Mouse (Mus musculus) skeletal muscle tissue, adult 2 months (tissue): ENCODE results near the gene Eif2ak1.

Source experiments
- DNase-seq: peaks from one replicate; pipeline ENCODE4 v3.0.0-alpha.2; 2012; ENCODE audit warnings: low read depth, low spot score

Gene Eif2ak1

GRCm38 (mm10) chr5:143897635-143898330 lies 80.2 kb downstream of the Eif2ak1 start, which contains the start of gene Ankrd61:
Gene Ankrd61 (minus strand): TSS chr5:143897685.
- DNase-seq = no peak

- peak; percentile 94 for DNase-seq
Observed at GRCm38 (mm10) chr5:143902111-143902510, 84.5 kb downstream of the Eif2ak1 start.

GRCm38 (mm10) chr5:143903813-143904212 lies 86.2 kb downstream of the Eif2ak1 start:
- DNase-seq = no peak

GRCm38 (mm10) chr5:143906429-143906828 lies 88.8 kb downstream of the Eif2ak1 start:
- DNase-seq = peak; percentile 58

GRCm38 (mm10) chr5:143908926-143909325 lies 91.3 kb downstream of the Eif2ak1 start:
- no peak for DNase-seq

- peak; percentile 97 for DNase-seq
Observed at GRCm38 (mm10) chr5:143909417-143910400, 92.1 kb downstream of the Eif2ak1 start, which contains the start of the genes Aimp2 and Pms2. Gene Aimp2 (minus strand): TSS chr5:143909847. Gene Pms2 (plus strand): TSS chr5:143909964.

- no peak for DNase-seq
Observed at GRCm38 (mm10) chr5:143916221-143916620, 98.6 kb downstream of the Eif2ak1 start.

GRCm38 (mm10) chr5:143917418-143917817 lies 99.8 kb downstream of the Eif2ak1 start:
- DNase-seq = peak; percentile 50

GRCm38 (mm10) chr5:143918120-143918519 lies 100.5 kb downstream of the Eif2ak1 start:
- DNase-seq = no peak

GRCm38 (mm10) chr5:143924781-143925452 lies 107.3 kb downstream of the Eif2ak1 start:
- DNase-seq = no peak

GRCm38 (mm10) chr5:143927875-143928274 lies 110.3 kb downstream of the Eif2ak1 start, which contains the start of gene Gm42421:
Gene Gm42421 (plus strand): TSS chr5:143928175.
- DNase-seq = no peak

GRCm38 (mm10) chr5:143929291-143929690 lies 111.7 kb downstream of the Eif2ak1 start:
- no peak for DNase-seq

GRCm38 (mm10) chr5:143930656-143931055 lies 113.1 kb downstream of the Eif2ak1 start:
- no peak for DNase-seq

GRCm38 (mm10) chr5:143931863-143932580 lies 114.4 kb downstream of the Eif2ak1 start:
- no peak for DNase-seq

- no peak for DNase-seq
Observed at GRCm38 (mm10) chr5:143932831-143933230, 115.2 kb downstream of the Eif2ak1 start, which contains the start of gene Rsph10b. Gene Rsph10b (plus strand): TSS chr5:143933035.

- DNase-seq = no peak
Observed at GRCm38 (mm10) chr5:143933414-143933813, 115.8 kb downstream of the Eif2ak1 start.

GRCm38 (mm10) chr5:143933875-143934274 lies 116.3 kb downstream of the Eif2ak1 start:
- DNase-seq = no peak

- DNase-seq = no peak
Observed at GRCm38 (mm10) chr5:143936156-143936555, 118.6 kb downstream of the Eif2ak1 start.

- DNase-seq = no peak
Observed at GRCm38 (mm10) chr5:143941588-143941987, 124.0 kb downstream of the Eif2ak1 start.

- DNase-seq = no peak
Observed at GRCm38 (mm10) chr5:143943231-143944125, 125.9 kb downstream of the Eif2ak1 start.
